Mouse (Mus musculus): Measurements from ENCODE around the gene Fgfr2.

Fgfr2 gene

GRCm38 (mm10) chr7:130695669-130696338, 2427.3 kb downstream of the Fgfr2 start:
- H3K9me3 ChIP-seq (ENCODE audit: low read length) = no peaks in the 10 kb centered on the region
- no peaks in the 10 kb centered on the region for H3K27me3 ChIP-seq (ENCODE audit: insufficient read depth, low read length)
- H3K4me3 ChIP-seq (replicated peaks; ENCODE audit: low read length) = no peak overlapping the region
- H3K36me3 ChIP-seq (ENCODE audit: insufficient read depth, low read length) = peaks cover 51% of the 10 kb centered on the region
- no peak for TF ChIP-seq NANOG (IDR thresholded peaks at IDR 0.05; ENCODE audit: borderline replicate concordance, low read length)
- TF ChIP-seq CTCF (conservative IDR thresholded peaks at IDR 0.05; ENCODE audit: low read length) = no peak
- TF ChIP-seq POU5F1 (IDR thresholded peaks at IDR 0.05; ENCODE audit: borderline replicate concordance, low read length) = no peak
- H3K4me1 ChIP-seq (replicated peaks; ENCODE audit: low read depth, low read length) = peaks cover 64% of the 10 kb centered on the region

DNA sequence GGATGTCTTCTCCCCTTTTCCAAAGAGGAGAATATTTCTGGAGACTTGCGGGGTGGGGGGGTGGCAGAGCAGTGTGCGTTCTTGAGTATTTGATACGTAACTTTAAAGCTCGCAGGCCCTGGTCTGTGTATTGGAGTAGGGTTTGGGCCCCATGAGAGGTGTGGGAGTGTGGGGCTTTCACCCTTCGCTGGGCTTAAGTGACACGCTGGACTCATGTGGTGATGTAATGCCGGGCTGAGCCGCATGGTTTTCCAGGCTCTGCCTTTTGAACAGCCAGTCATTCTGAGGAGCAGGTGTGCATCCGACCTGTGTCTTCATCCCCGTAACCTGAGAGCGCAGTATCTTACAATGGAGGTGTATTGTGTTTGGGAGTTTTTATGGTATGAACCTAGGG, 2429.4 kb downstream of the Fgfr2 start:
- H3K4me3 ChIP-seq (replicated peaks; ENCODE audit: low read length) = peak overlapping the region; percentile 84
- no peaks in the 10 kb centered on the region for H3K27me3 ChIP-seq (ENCODE audit: insufficient read depth, low read length)
- peaks cover 31% of the 10 kb centered on the region; the same call in 1 of the 2 replicates for H3K36me3 ChIP-seq (ENCODE audit: insufficient read depth, low read length)
- no peaks in the 10 kb centered on the region for H3K9me3 ChIP-seq (ENCODE audit: low read length)
- no peak for TF ChIP-seq POU5F1 (IDR thresholded peaks at IDR 0.05; ENCODE audit: borderline replicate concordance, low read length)
- TF ChIP-seq NANOG (IDR thresholded peaks at IDR 0.05; ENCODE audit: borderline replicate concordance, low read length) = no peak
- no peak for TF ChIP-seq CTCF (conservative IDR thresholded peaks at IDR 0.05; ENCODE audit: low read length)
- H3K4me1 ChIP-seq (replicated peaks; ENCODE audit: low read depth, low read length) = peaks cover 70% of the 10 kb centered on the region

DNA sequence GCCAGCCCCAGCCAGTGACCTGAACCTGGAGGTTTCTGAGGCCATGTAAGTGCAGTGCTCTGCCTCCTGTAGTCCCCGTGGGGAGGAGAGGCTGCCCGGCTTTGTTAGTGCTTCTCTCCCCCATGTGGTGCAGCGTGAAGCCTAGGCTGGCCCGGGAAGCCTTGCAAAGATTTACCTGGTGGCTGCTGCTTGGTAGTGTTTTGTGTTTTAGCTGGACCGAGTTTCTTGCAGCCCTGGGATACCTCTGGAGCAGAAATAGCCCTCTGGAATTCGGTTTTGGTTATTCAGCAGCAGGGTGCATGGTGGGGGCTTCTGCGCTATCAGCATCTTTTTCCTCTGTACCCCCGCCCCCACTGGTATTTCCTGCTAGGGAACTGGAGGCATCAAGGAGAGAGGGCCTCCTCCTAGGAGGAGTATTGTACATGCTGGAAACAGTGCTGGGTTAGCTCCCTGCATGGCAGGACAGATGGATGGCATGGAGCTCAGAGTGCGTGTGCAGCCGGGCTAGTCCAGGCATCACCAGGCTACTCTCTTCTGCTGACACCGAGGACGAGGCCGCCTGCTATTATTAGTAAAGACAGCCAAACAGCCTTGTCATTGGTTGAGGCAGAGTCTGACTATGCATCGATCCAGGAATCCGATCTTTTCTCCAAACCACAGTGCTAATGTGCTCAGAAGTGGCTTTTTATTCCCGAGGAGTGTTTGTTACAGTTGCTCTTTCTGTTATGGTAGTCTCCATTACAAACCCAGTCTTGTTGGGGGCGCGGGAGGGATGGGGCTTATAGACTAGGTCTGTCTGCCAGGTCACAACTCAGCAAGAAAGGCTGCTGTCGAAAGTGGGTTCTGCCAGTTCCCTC, 2430.0 kb downstream of the Fgfr2 start:
- Histone ChIP-seq H3K4me3 (replicated peaks; ENCODE audit: low read length) (peak overlapping the region; percentile 84), H3K27me3 (ENCODE audit: insufficient read depth, low read length) (no peaks in the 10 kb centered on the region), H3K9me3 (ENCODE audit: low read length) (no peaks in the 10 kb centered on the region), H3K4me1 (replicated peaks; ENCODE audit: low read depth, low read length) (peaks cover 73% of the 10 kb centered on the region), H3K36me3 (ENCODE audit: insufficient read depth, low read length) (peaks cover 26% of the 10 kb centered on the region; the same call in 1 of the 2 replicates)
- TF ChIP-seq POU5F1 (IDR thresholded peaks at IDR 0.05; ENCODE audit: borderline replicate concordance, low read length) (no peak), NANOG (IDR thresholded peaks at IDR 0.05; ENCODE audit: borderline replicate concordance, low read length) (no peak), CTCF (conservative IDR thresholded peaks at IDR 0.05; ENCODE audit: low read length) (no peak)

GRCm38 (mm10) chr7:130692392-130692942, 2430.7 kb downstream of the Fgfr2 start:
- peak overlapping the region; percentile 84 for H3K4me3 ChIP-seq (replicated peaks; ENCODE audit: low read length)
- peaks cover 20% of the 10 kb centered on the region; the same call in 1 of the 2 replicates for H3K36me3 ChIP-seq (ENCODE audit: insufficient read depth, low read length)
- no peak for TF ChIP-seq CTCF (conservative IDR thresholded peaks at IDR 0.05; ENCODE audit: low read length)
- TF ChIP-seq POU5F1 (IDR thresholded peaks at IDR 0.05; ENCODE audit: borderline replicate concordance, low read length) = no peak
- TF ChIP-seq NANOG (IDR thresholded peaks at IDR 0.05; ENCODE audit: borderline replicate concordance, low read length) = no peak
- no peaks in the 10 kb centered on the region for H3K27me3 ChIP-seq (ENCODE audit: insufficient read depth, low read length)
- peaks cover 74% of the 10 kb centered on the region for H3K4me1 ChIP-seq (replicated peaks; ENCODE audit: low read depth, low read length)
- no peaks in the 10 kb centered on the region for H3K9me3 ChIP-seq (ENCODE audit: low read length)

- Histone ChIP-seq H3K9me3 (ENCODE audit: low read length) (no peaks in the 10 kb centered on the region), H3K27me3 (ENCODE audit: insufficient read depth, low read length) (no peaks in the 10 kb centered on the region), H3K4me1 (replicated peaks; ENCODE audit: low read depth, low read length) (peaks cover 77% of the 10 kb centered on the region), H3K36me3 (ENCODE audit: insufficient read depth, low read length) (peaks cover 22% of the 10 kb centered on the region; the same call in 1 of the 2 replicates), H3K4me3 (replicated peaks; ENCODE audit: low read length) (peak overlapping the region; percentile 84)
- TF ChIP-seq POU5F1 (IDR thresholded peaks at IDR 0.05; ENCODE audit: borderline replicate concordance, low read length) = no peak
- no peak for TF ChIP-seq CTCF (conservative IDR thresholded peaks at IDR 0.05; ENCODE audit: low read length)
- TF ChIP-seq NANOG (IDR thresholded peaks at IDR 0.05; ENCODE audit: borderline replicate concordance, low read length) = no peak
These were observed 2431.2 kb downstream of the Fgfr2 start for GRCm38 (mm10) chr7:130691931-130692330.

GRCm38 (mm10) chr7:130690869-130691268, 2432.3 kb downstream of the Fgfr2 start:
- Histone ChIP-seq H3K36me3 (ENCODE audit: insufficient read depth, low read length) (peaks cover 27% of the 10 kb centered on the region; the same call in 1 of the 2 replicates), H3K4me1 (replicated peaks; ENCODE audit: low read depth, low read length) (peaks cover 70% of the 10 kb centered on the region)
- TF ChIP-seq POU5F1 (IDR thresholded peaks at IDR 0.05; ENCODE audit: borderline replicate concordance, low read length) = no peak
- no peak for TF ChIP-seq CTCF (conservative IDR thresholded peaks at IDR 0.05; ENCODE audit: low read length)

GRCm38 (mm10) chr7:130688601-130689000, 2434.5 kb downstream of the Fgfr2 start:
- H3K36me3 ChIP-seq (ENCODE audit: insufficient read depth, low read length) = peaks cover 11% of the 10 kb centered on the region; the same call in 1 of the 2 replicates
- peaks cover 48% of the 10 kb centered on the region for H3K4me1 ChIP-seq (replicated peaks; ENCODE audit: low read depth, low read length)
- H3K27me3 ChIP-seq (ENCODE audit: insufficient read depth, low read length) = no peaks in the 10 kb centered on the region
- H3K9me3 ChIP-seq (ENCODE audit: low read length) = no peaks in the 10 kb centered on the region
- H3K4me3 ChIP-seq (replicated peaks; ENCODE audit: low read length) = no peak overlapping the region
- TF ChIP-seq CTCF (conservative IDR thresholded peaks at IDR 0.05; ENCODE audit: low read length) = no peak
- no peak for TF ChIP-seq NANOG (IDR thresholded peaks at IDR 0.05; ENCODE audit: borderline replicate concordance, low read length)
- no peak for TF ChIP-seq POU5F1 (IDR thresholded peaks at IDR 0.05; ENCODE audit: borderline replicate concordance, low read length)

More at GRCm38 (mm10) chr7:130690869-130691268, 2432.3 kb downstream of the Fgfr2 start:
- H3K9me3 ChIP-seq (ENCODE audit: low read length) = no peaks in the 10 kb centered on the region
- no peak overlapping the region for H3K4me3 ChIP-seq (replicated peaks; ENCODE audit: low read length)
- no peaks in the 10 kb centered on the region for H3K27me3 ChIP-seq (ENCODE audit: insufficient read depth, low read length)

DNA sequence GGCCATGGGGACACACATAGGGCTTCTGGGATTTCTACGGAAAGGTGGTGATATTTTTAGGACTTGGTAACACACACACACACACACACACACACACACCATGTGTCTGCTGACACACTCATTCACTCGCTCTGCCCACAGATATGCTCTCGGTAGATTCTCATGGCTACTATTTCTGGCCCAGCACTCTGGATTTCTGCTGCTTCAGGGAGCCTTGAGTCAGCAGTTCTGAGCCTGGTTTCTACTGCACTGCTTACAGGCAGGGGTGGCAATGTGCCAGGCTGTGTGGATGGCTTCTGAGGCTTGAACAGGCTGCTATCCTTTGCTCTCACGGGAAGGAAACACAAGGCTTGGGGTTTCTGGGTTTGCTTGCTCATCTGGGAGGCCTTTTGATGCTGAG, 2441.4 kb downstream of the Fgfr2 start:
- no peak for TF ChIP-seq POU5F1 (IDR thresholded peaks at IDR 0.05; ENCODE audit: borderline replicate concordance, low read length)
- no peak for TF ChIP-seq NANOG (IDR thresholded peaks at IDR 0.05; ENCODE audit: borderline replicate concordance, low read length)
- TF ChIP-seq CTCF (conservative IDR thresholded peaks at IDR 0.05; ENCODE audit: low read length) = no peak
- Histone ChIP-seq H3K4me1 (replicated peaks; ENCODE audit: low read depth, low read length) (peaks cover 30% of the 10 kb centered on the region), H3K9me3 (ENCODE audit: low read length) (no peaks in the 10 kb centered on the region), H3K36me3 (ENCODE audit: insufficient read depth, low read length) (peaks cover 53% of the 10 kb centered on the region), H3K4me3 (replicated peaks; ENCODE audit: low read length) (no peak overlapping the region), H3K27me3 (ENCODE audit: insufficient read depth, low read length) (no peaks in the 10 kb centered on the region)

Data from E14TG2a.4 (cell line).